Mouse (Mus musculus): Measurements from ENCODE around the gene Ccnb1. TPM values are rescaled to one million over a fixed set of nuclear protein-coding genes. Genes with fewer than 3 reads are reported as not detected.

Gene Ccnb1
- polyA plus RNA-seq (2017; shearing (Covaris generic)) = 10 to 100 TPM; 21.0 to 26.2 TPM

GRCm38 (mm10) chr13:100786414-100786867 lies at the start of gene Ccnb1:
Gene Ccnb1 (minus strand): TSS chr13:100786570.

DNA sequence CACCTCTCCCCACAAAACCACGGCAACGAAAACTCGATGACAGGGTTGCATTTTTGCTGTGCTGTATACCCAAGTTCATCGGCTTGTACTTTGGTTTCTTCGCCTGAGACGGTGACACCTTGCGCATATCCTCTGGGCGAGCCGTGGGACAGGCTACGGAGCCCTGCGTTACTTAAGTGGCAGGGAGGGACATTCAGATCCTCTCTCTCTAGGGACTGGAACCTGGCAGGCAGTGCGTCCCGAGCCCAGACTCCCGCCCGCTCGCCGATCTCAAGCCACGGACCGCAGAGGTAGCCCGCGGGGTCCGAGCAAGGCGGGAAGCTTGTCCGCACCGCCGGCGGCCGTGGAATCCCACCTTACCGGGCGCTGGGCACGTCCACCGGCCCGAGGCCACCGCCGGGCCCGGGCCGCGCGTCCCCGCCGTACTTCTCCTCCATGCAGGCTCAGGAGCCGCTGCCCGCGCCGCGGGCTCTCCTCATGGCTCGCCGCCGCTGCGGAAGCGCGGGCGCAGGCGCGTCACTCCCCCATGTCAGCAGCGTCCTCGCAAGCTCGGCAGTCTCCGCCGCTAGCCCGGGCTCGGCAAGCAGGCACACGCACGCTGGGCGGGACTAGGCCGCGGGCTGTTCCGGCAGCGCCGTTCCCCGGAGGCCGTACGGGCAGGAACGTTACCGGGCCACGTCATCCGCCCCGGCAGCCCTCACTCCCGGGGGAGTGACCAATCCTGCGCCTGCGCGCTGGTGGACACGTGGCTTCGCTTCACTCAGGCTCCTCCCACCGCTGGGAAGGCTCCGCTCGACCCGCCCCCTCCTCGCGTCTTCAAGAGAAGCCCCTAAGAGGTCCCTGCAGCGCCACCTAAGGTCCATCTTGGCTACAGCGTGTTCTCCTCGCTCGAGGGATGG lies 46.6 kb upstream of the Ccnb1 start, which contains the start of gene Slc30a5:
TSS of gene Slc30a5 (minus strand) at position 687 of the 899 bp plus-strand sequence.

GRCm38 (mm10) chr13:100775252-100776055 lies 10.9 kb downstream of the Ccnb1 start, which contains the start of gene Cenph:
Gene Cenph (minus strand): TSS chr13:100775899.

GRCm38 (mm10) chr13:100744036-100744744 lies 42.2 kb downstream of the Ccnb1 start, which contains the start of gene Mrps36:
Gene Mrps36 (minus strand): TSS chr13:100744659.

GRCm38 (mm10) chr13:100730861-100731176 lies 55.6 kb downstream of the Ccnb1 start, which contains the start of gene Cdk7:
Gene Cdk7 (minus strand): TSS chr13:100730939.

Other genes starting within 250 kb of the Ccnb1 start
- gene Ocln, start 233.9 kb downstream of the Ccnb1 start, polyA plus RNA-seq (2017; shearing (Covaris generic)) = 1 to 10 TPM in 1 of 2 experiments, not detected in 1; 1.0 TPM
- gene Marveld2, start 169.6 kb downstream of the Ccnb1 start, polyA plus RNA-seq (2017; shearing (Covaris generic)) = 1 to 10 TPM; 5.5 to 8.4 TPM
- gene Ak6, start 135.6 kb downstream of the Ccnb1 start, polyA plus RNA-seq (2017; shearing (Covaris generic)) = 100 to 1,000 TPM; 116 to 165 TPM
- gene Rad17, start 135.5 kb downstream of the Ccnb1 start, polyA plus RNA-seq (2017; shearing (Covaris generic)) = 10 to 100 TPM; 19.3 to 21.0 TPM
- 1 to 10 TPM; 3.3 to 9.9 TPM for gene Taf9, start 135.0 kb downstream of the Ccnb1 start, polyA plus RNA-seq (2017; shearing (Covaris generic))
- 10 to 100 TPM; 25.1 to 27.7 TPM for gene Ccdc125, start 116.9 kb downstream of the Ccnb1 start, polyA plus RNA-seq (2017; shearing (Covaris generic))
- 10 to 100 TPM; 74.7 to 89.0 TPM for gene Cdk7, start 55.6 kb downstream of the Ccnb1 start, polyA plus RNA-seq (2017; shearing (Covaris generic))
- 100 to 1,000 TPM in 1 of 2 experiments, 10 to 100 TPM in 1; 89.5 to 102 TPM for gene Mrps36, start 41.9 kb downstream of the Ccnb1 start, polyA plus RNA-seq (2017; shearing (Covaris generic))
- gene Cenph, start 10.7 kb downstream of the Ccnb1 start, polyA plus RNA-seq (2017; shearing (Covaris generic)) = 1 to 10 TPM; 7.1 to 8.8 TPM
- gene Slc30a5, start 46.9 kb upstream of the Ccnb1 start, polyA plus RNA-seq (2017; shearing (Covaris generic)) = 10 to 100 TPM; 48.3 to 52.9 TPM